Mouse (Mus musculus): ENCODE results near the gene Defb33.

Defb33 gene

GRCm38 (mm10) chr8:20892369-20892768 is at the start of gene Defb33:
Defb33 (plus strand) TSS chr8:20892669.
- DNase-seq, result no peak

DNA sequence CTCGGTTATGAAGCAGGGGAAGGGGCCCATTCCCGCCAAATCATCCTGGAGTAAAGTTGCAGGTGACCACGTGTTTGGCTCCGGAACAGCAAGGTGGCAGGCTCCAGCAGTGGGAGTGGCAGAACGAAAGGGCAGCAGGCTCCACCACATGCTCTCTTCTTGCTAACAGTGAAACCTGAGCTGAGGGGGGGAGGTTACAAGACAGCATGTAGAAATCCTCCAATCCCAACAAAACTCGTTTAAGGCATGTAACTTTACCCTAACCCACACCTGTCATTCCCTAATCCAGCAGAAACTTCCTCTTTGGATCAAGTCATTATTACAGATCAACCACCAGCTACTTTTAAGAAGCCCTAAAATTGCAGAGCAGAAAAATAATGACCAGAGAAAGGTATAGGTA is 17.9 kb upstream of the Defb33 start:
- DNase-seq, result no peak

DNA sequence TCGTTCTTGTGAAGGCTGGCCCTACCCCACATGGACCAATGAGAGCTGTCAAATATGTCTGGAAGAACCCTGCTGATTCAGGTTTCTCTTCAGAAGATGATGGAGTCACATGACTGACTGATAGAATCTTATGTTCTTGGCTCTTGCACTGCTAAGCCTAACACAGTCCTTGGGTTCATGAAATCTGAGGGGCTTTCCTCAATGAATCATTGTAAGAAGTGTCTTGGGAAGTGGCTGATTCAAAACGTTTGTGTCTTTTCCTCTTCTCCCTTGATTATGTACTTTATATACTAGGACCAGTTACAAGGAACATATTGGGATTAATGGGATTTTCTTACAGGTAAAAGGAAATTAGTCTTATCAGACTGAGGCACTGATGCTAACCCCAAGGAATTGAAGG is 10.1 kb downstream of the Defb33 start, which contains the start of gene Gm15056:
Gene Gm15056, minus strand, starts transcription at position 101 of the 400 bp plus-strand sequence.
- no peak for DNase-seq

DNA sequence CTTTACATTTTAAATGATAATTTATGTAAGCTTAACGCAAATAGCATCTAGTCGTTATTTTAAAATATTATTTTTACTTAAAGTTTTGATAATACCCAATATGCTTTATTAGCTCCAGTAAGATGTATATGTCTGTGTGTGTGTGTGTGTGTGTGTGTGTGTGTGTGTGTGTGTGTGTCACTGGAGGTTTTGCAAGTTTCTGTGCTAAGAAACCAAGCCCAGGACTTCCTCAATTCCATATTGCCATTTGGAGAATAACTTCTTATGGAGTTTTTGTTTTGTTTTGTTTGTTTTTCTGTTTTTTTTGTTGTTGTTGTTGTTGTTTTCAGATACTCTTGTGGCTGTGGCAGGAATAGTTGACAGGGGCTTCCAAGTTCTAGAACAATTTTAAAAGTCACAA is 14.7 kb downstream of the Defb33 start:
- no peak for DNase-seq

DNA sequence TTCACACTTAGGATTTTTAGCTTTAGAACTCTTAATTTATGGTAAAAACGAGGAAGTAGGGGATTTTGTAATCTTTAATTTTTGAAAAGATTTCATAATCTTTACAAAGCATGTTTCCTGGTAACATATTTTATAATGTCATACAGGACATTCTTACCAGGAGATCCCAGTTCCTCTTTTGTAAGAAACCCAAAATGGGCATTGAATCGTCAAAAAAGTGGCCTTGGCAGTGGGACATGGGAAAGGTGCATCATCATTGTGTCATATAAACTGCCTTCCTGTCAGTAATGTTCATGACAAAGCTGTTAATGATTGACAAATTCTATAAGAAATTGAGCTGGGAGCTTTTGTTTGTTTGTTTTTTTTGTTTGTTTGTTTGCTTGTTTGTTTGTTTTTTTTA is 15.8 kb downstream of the Defb33 start:
- DNase-seq, result no peak

- DNase-seq, result no peak
Observed at GRCm38 (mm10) chr8:20912288-20912687, 19.8 kb downstream of the Defb33 start.

DNA sequence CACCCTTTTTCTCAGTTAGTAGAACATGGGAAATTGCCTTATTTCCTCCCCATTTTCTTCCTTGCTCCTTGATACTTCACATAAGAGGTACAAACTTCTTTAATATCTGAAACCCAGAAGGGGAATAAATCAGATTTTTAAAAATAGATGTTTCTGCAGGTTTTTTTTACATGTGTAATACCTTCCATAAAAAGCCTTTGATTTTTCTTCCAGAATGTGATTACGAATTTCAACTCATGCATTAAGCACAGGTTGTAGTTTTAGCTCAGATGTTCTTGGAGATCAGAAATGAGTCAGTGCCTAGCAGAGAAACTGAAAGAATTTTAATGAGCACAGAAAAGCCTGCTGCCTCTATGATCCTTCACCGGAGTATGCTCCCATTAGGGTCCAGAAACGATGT is 29.5 kb downstream of the Defb33 start, which contains the start of gene Gm6040:
Gene Gm6040, minus strand, starts transcription at position 101 of the 400 bp plus-strand sequence.
- DNase-seq, result no peak

DNA sequence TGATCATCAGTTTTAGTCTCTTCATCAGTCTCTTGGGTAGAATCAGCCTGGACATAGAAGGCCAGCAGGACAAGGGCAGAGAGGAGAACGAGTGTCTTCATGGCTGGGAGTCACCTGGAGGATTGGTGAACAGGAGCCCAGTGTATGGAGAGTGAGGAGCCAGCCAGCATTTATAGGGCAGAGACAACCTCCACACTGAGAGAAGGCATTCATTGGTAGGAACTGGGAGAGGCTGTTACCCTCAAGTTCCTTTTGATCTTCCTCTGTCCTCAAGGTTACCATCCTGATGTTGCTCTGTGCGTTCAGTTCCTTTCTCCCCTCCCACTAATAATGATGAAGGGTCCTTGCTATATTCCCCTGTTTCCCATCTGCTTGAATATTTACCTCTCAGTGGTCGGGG is 52.1 kb downstream of the Defb33 start, which contains the start of gene AY761185:
Gene AY761185, minus strand, starts transcription at position 101 of the 400 bp plus-strand sequence.
- DNase-seq, result no peak

Data from lung, postnatal 14 days (tissue).